Mouse (Mus musculus): Measurements from ENCODE around the gene Cdc42.
A peak's percentile ranks its signal among the peaks of the same experiment; 100 is the strongest.

Gene Cdc42

GRCm38 (mm10) chr4:137287818-137288217 lies 69.7 kb downstream of the Cdc42 start:
- Histone ChIP-seq H3K4me1 (replicated peaks; ENCODE audit: low read depth, low read length) (peaks cover 12% of the 10 kb centered on the region), H3K27me3 (ENCODE audit: insufficient read depth, low read length) (peaks cover 24% of the 10 kb centered on the region), H3K4me3 (replicated peaks; ENCODE audit: low read length) (no peak overlapping the region), H3K36me3 (ENCODE audit: insufficient read depth, low read length) (no peaks in the 10 kb centered on the region), H3K9me3 (ENCODE audit: low read length) (no peaks in the 10 kb centered on the region)
- TF ChIP-seq POU5F1 (IDR thresholded peaks at IDR 0.05; ENCODE audit: borderline replicate concordance, low read length), result no peak
- TF ChIP-seq CTCF (conservative IDR thresholded peaks at IDR 0.05; ENCODE audit: low read length), result peak; percentile 68

- H3K9me3 ChIP-seq (ENCODE audit: low read length), result no peaks in the 10 kb centered on the region
- H3K27me3 ChIP-seq (ENCODE audit: insufficient read depth, low read length), result peaks cover 29% of the 10 kb centered on the region
- H3K4me3 ChIP-seq (replicated peaks; ENCODE audit: low read length), result no peak overlapping the region
- TF ChIP-seq NANOG (IDR thresholded peaks at IDR 0.05; ENCODE audit: borderline replicate concordance, low read length), result no peak
- TF ChIP-seq POU5F1 (IDR thresholded peaks at IDR 0.05; ENCODE audit: borderline replicate concordance, low read length), result no peak
- TF ChIP-seq CTCF (conservative IDR thresholded peaks at IDR 0.05; ENCODE audit: low read length), result no peak
- peaks cover 18% of the 10 kb centered on the region for H3K4me1 ChIP-seq (replicated peaks; ENCODE audit: low read depth, low read length)
- no peaks in the 10 kb centered on the region for H3K36me3 ChIP-seq (ENCODE audit: insufficient read depth, low read length)
Observed at GRCm38 (mm10) chr4:137287206-137287605, 70.3 kb downstream of the Cdc42 start.

- no peak for TF ChIP-seq POU5F1 (IDR thresholded peaks at IDR 0.05; ENCODE audit: borderline replicate concordance, low read length)
- no peak for TF ChIP-seq CTCF (conservative IDR thresholded peaks at IDR 0.05; ENCODE audit: low read length)
- TF ChIP-seq NANOG (IDR thresholded peaks at IDR 0.05; ENCODE audit: borderline replicate concordance, low read length), result no peak
- Histone ChIP-seq H3K9me3 (ENCODE audit: low read length) (no peaks in the 10 kb centered on the region), H3K36me3 (ENCODE audit: insufficient read depth, low read length) (no peaks in the 10 kb centered on the region), H3K4me3 (replicated peaks; ENCODE audit: low read length) (no peak overlapping the region), H3K4me1 (replicated peaks; ENCODE audit: low read depth, low read length) (peaks cover 20% of the 10 kb centered on the region), H3K27me3 (ENCODE audit: insufficient read depth, low read length) (peaks cover 35% of the 10 kb centered on the region)
Observed at GRCm38 (mm10) chr4:137286662-137286953, 70.9 kb downstream of the Cdc42 start.

- H3K9me3 ChIP-seq (ENCODE audit: low read length), result no peaks in the 10 kb centered on the region
- peaks cover 40% of the 10 kb centered on the region for H3K27me3 ChIP-seq (ENCODE audit: insufficient read depth, low read length)
- H3K4me1 ChIP-seq (replicated peaks; ENCODE audit: low read depth, low read length), result peaks cover 20% of the 10 kb centered on the region
- H3K4me3 ChIP-seq (replicated peaks; ENCODE audit: low read length), result no peak overlapping the region
- TF ChIP-seq CTCF (conservative IDR thresholded peaks at IDR 0.05; ENCODE audit: low read length) (no peak), POU5F1 (IDR thresholded peaks at IDR 0.05; ENCODE audit: borderline replicate concordance, low read length) (no peak), NANOG (IDR thresholded peaks at IDR 0.05; ENCODE audit: borderline replicate concordance, low read length) (no peak)
- H3K36me3 ChIP-seq (ENCODE audit: insufficient read depth, low read length), result no peaks in the 10 kb centered on the region
Observed at GRCm38 (mm10) chr4:137285876-137286661, 71.5 kb downstream of the Cdc42 start.

GRCm38 (mm10) chr4:137283407-137283732 lies 74.2 kb downstream of the Cdc42 start:
- Histone ChIP-seq H3K4me1 (replicated peaks; ENCODE audit: low read depth, low read length) (peaks cover 34% of the 10 kb centered on the region), H3K4me3 (replicated peaks; ENCODE audit: low read length) (peak overlapping the region; percentile 26; the same call in 1 of the 2 replicates), H3K36me3 (ENCODE audit: insufficient read depth, low read length) (no peaks in the 10 kb centered on the region), H3K27me3 (ENCODE audit: insufficient read depth, low read length) (peaks cover 66% of the 10 kb centered on the region), H3K9me3 (ENCODE audit: low read length) (no peaks in the 10 kb centered on the region)
- no peak for TF ChIP-seq CTCF (conservative IDR thresholded peaks at IDR 0.05; ENCODE audit: low read length)
- no peak for TF ChIP-seq POU5F1 (IDR thresholded peaks at IDR 0.05; ENCODE audit: borderline replicate concordance, low read length)
- no peak for TF ChIP-seq NANOG (IDR thresholded peaks at IDR 0.05; ENCODE audit: borderline replicate concordance, low read length)

GRCm38 (mm10) chr4:137282584-137283406 lies 74.7 kb downstream of the Cdc42 start:
- no peak for TF ChIP-seq POU5F1 (IDR thresholded peaks at IDR 0.05; ENCODE audit: borderline replicate concordance, low read length)
- Histone ChIP-seq H3K36me3 (ENCODE audit: insufficient read depth, low read length) (no peaks in the 10 kb centered on the region), H3K9me3 (ENCODE audit: low read length) (no peaks in the 10 kb centered on the region), H3K4me1 (replicated peaks; ENCODE audit: low read depth, low read length) (peaks cover 37% of the 10 kb centered on the region), H3K4me3 (replicated peaks; ENCODE audit: low read length) (peak overlapping the region; percentile 26; the same call in 1 of the 2 replicates), H3K27me3 (ENCODE audit: insufficient read depth, low read length) (peaks cover 72% of the 10 kb centered on the region)

GRCm38 (mm10) chr4:137282122-137282521 lies 75.4 kb downstream of the Cdc42 start:
- Histone ChIP-seq H3K27me3 (ENCODE audit: insufficient read depth, low read length) (peaks cover 75% of the 10 kb centered on the region), H3K4me1 (replicated peaks; ENCODE audit: low read depth, low read length) (peaks cover 37% of the 10 kb centered on the region), H3K36me3 (ENCODE audit: insufficient read depth, low read length) (no peaks in the 10 kb centered on the region), H3K9me3 (ENCODE audit: low read length) (no peaks in the 10 kb centered on the region), H3K4me3 (replicated peaks; ENCODE audit: low read length) (no peak overlapping the region)
- TF ChIP-seq NANOG (IDR thresholded peaks at IDR 0.05; ENCODE audit: borderline replicate concordance, low read length) (no peak), POU5F1 (IDR thresholded peaks at IDR 0.05; ENCODE audit: borderline replicate concordance, low read length) (no peak), CTCF (conservative IDR thresholded peaks at IDR 0.05; ENCODE audit: low read length) (no peak)

GRCm38 (mm10) chr4:137281273-137281672 lies 76.2 kb downstream of the Cdc42 start:
- no peaks in the 10 kb centered on the region for H3K9me3 ChIP-seq (ENCODE audit: low read length)
- peaks cover 42% of the 10 kb centered on the region for H3K4me1 ChIP-seq (replicated peaks; ENCODE audit: low read depth, low read length)
- TF ChIP-seq NANOG (IDR thresholded peaks at IDR 0.05; ENCODE audit: borderline replicate concordance, low read length) (no peak), CTCF (conservative IDR thresholded peaks at IDR 0.05; ENCODE audit: low read length) (no peak), POU5F1 (IDR thresholded peaks at IDR 0.05; ENCODE audit: borderline replicate concordance, low read length) (no peak)
- no peaks in the 10 kb centered on the region for H3K36me3 ChIP-seq (ENCODE audit: insufficient read depth, low read length)
- no peak overlapping the region for H3K4me3 ChIP-seq (replicated peaks; ENCODE audit: low read length)
- H3K27me3 ChIP-seq (ENCODE audit: insufficient read depth, low read length), result peaks cover 81% of the 10 kb centered on the region
